Mouse (Mus musculus): ENCODE results near the gene Ulk1. TPM values are rescaled to one million over a fixed set of nuclear protein-coding genes. Genes with fewer than 3 reads are reported as not detected.

Ulk1 gene
- polyA plus RNA-seq, 1 experiment from 2014 or later, result 46.9 TPM

DNA sequence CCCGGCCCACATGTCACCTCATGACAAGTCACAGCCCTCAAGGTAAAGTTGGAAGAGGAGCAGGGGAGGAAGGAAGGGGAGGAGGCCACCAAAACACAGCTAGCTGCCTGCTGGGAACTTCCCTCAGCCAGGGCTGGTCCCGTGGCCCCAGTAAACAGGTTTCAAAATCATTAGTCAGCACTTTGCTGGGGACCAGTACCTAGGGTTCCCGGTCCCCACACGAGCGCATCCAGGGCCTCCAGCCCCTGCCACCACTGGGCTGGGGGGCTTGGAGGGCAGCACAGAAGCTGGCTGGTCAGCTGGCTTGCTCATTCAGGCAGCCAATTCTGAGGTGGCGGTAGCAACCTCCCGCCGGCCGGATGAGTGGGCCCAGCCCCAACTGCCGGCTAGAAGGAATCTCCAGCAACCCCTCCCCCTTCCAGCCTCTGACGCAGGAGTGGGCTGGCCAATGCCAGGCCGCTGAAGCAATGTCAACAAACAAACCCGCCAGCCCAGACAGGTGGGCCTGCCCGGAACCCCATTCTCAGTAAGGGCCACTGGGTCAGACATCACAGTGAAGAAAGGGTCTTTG, 1.8 kb downstream of the Ulk1 start:
- no peak overlapping the region for H3K27ac ChIP-seq (ENCODE audit: low read depth, low read length)
- peak overlapping the region; percentile 99 for H3K4me2 ChIP-seq (ENCODE audit: low read depth)
- H3K4me3 ChIP-seq (ENCODE audit: low read depth, low read length), result peak overlapping the region; percentile 94
- no peaks in the 10 kb centered on the region for H3K9me3 ChIP-seq (ENCODE audit: control insufficient read depth, low read length)
- ATAC-seq (ENCODE audit: insufficient read depth, low FRiP score, low TSS enrichment) (peak; percentile 43; the same call in 1 of the 2 replicates), DNase-seq (ENCODE audit: low spot score) (peak; percentile 82)
- peak overlapping the region; percentile 96 for H3K9ac ChIP-seq (ENCODE audit: low read length)
- no peaks in the 10 kb centered on the region for H3K36me3 ChIP-seq (ENCODE audit: control insufficient read depth, insufficient read depth, low read length)
- H3K27me3 ChIP-seq (ENCODE audit: control insufficient read depth, insufficient read depth, low read length), result no peaks in the 10 kb centered on the region
- peaks cover 20% of the 10 kb centered on the region for H3K4me1 ChIP-seq (ENCODE audit: control insufficient read depth, insufficient read depth, low read length)
- WGBS, result 4% methylated on average over 14 of the region's 14 CpGs

DNA sequence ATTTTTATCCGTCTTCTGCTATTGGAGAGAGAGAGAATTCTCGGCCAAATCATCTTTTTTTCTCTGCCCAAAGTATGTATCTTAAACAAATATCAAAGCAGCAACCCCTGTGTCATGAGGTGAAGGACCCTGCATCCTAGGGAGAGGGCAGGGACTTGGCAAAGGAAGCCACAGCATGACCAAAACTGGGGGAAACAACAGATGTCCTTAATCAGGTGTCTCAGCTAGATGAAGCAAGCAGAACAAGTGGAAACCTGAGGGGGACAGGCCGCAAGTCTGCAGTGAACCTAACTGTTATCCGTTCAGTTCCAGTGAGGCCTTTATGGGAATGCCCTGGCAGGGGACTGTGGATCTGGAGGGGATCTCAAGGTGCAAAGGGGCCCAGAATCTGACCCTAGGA, 2.4 kb downstream of the Ulk1 start:
- H3K9me3 ChIP-seq (ENCODE audit: control insufficient read depth, low read length), result no peaks in the 10 kb centered on the region
- H3K36me3 ChIP-seq (ENCODE audit: control insufficient read depth, insufficient read depth, low read length), result no peaks in the 10 kb centered on the region
- no peak for DNase-seq (ENCODE audit: low spot score)
- peak overlapping the region; percentile 96 for H3K9ac ChIP-seq (ENCODE audit: low read length)
- peak overlapping the region; percentile 99 for H3K4me2 ChIP-seq (ENCODE audit: low read depth)
- H3K27me3 ChIP-seq (ENCODE audit: control insufficient read depth, insufficient read depth, low read length), result no peaks in the 10 kb centered on the region
- no peak overlapping the region for H3K27ac ChIP-seq (ENCODE audit: low read depth, low read length)
- peaks cover 20% of the 10 kb centered on the region for H3K4me1 ChIP-seq (ENCODE audit: control insufficient read depth, insufficient read depth, low read length)
- WGBS, result 89% methylated on average over 4 of the region's 4 CpGs
- H3K4me3 ChIP-seq (ENCODE audit: low read depth, low read length), result peak overlapping the region; percentile 94; the same call in 1 of the 2 replicates
- ATAC-seq (ENCODE audit: insufficient read depth, low FRiP score, low TSS enrichment), result no peak

DNA sequence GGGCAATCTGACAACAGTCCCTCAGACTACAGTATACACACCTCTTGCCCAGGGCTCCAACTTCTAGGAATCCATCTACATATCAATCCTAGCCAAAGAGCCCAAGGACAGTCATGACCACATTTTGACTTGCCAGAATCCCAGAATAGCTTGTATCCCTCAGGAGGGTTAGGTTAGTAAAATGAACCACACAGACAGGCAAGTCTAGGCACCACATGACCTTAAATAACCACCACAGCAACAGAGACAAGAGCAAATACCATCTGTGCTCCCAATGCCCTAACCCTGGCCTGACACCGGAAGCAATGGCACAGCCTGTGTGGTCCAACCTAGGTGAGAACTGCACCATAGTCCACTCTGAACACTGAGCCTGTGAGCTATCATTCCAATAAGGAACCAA, 3.2 kb downstream of the Ulk1 start:
- H3K4me2 ChIP-seq (ENCODE audit: low read depth), result no peak overlapping the region
- no peaks in the 10 kb centered on the region for H3K36me3 ChIP-seq (ENCODE audit: control insufficient read depth, insufficient read depth, low read length)
- no peak overlapping the region for H3K27ac ChIP-seq (ENCODE audit: low read depth, low read length)
- ATAC-seq (ENCODE audit: insufficient read depth, low FRiP score, low TSS enrichment) (no peak), DNase-seq (ENCODE audit: low spot score) (no peak)
- H3K9ac ChIP-seq (ENCODE audit: low read length), result no peak overlapping the region
- no peaks in the 10 kb centered on the region for H3K9me3 ChIP-seq (ENCODE audit: control insufficient read depth, low read length)
- no peak overlapping the region for H3K4me3 ChIP-seq (ENCODE audit: low read depth, low read length)
- H3K27me3 ChIP-seq (ENCODE audit: control insufficient read depth, insufficient read depth, low read length), result no peaks in the 10 kb centered on the region
- WGBS, result 93% methylated on average over 1 of the region's 1 CpGs
- peaks cover 20% of the 10 kb centered on the region for H3K4me1 ChIP-seq (ENCODE audit: control insufficient read depth, insufficient read depth, low read length)

DNA sequence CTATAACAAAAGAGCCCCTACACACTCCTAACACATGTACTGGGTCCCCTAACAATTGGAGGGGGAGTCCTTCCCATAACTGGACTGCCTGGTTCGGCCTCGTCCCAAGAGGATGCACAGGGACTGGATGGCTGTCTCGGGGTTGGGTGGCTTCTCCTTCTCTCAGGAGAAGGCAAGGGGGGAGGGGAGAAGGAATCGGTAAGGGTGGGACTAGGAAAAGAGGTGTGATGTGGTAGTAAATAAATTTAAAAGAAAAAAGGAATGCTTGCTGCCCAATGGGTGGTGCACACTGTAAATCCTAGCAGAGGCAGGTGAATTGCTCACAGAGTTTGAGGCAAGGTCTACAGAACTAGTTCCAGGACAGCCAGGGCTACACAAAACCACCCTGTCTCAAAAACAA, 3.7 kb downstream of the Ulk1 start:
- H3K4me3 ChIP-seq (ENCODE audit: low read depth, low read length), result no peak overlapping the region
- no peak overlapping the region for H3K9ac ChIP-seq (ENCODE audit: low read length)
- H3K27me3 ChIP-seq (ENCODE audit: control insufficient read depth, insufficient read depth, low read length), result no peaks in the 10 kb centered on the region
- H3K4me2 ChIP-seq (ENCODE audit: low read depth), result no peak overlapping the region
- peaks cover 20% of the 10 kb centered on the region for H3K4me1 ChIP-seq (ENCODE audit: control insufficient read depth, insufficient read depth, low read length)
- DNase-seq (ENCODE audit: low spot score), result no peak
- H3K9me3 ChIP-seq (ENCODE audit: control insufficient read depth, low read length), result no peaks in the 10 kb centered on the region
- H3K36me3 ChIP-seq (ENCODE audit: control insufficient read depth, insufficient read depth, low read length), result no peaks in the 10 kb centered on the region; the same call in 1 of the 2 replicates
- ATAC-seq (ENCODE audit: insufficient read depth, low FRiP score, low TSS enrichment), result no peak
- 80% methylated on average over 4 of the region's 4 CpGs for WGBS
- no peak overlapping the region for H3K27ac ChIP-seq (ENCODE audit: low read depth, low read length)

DNA sequence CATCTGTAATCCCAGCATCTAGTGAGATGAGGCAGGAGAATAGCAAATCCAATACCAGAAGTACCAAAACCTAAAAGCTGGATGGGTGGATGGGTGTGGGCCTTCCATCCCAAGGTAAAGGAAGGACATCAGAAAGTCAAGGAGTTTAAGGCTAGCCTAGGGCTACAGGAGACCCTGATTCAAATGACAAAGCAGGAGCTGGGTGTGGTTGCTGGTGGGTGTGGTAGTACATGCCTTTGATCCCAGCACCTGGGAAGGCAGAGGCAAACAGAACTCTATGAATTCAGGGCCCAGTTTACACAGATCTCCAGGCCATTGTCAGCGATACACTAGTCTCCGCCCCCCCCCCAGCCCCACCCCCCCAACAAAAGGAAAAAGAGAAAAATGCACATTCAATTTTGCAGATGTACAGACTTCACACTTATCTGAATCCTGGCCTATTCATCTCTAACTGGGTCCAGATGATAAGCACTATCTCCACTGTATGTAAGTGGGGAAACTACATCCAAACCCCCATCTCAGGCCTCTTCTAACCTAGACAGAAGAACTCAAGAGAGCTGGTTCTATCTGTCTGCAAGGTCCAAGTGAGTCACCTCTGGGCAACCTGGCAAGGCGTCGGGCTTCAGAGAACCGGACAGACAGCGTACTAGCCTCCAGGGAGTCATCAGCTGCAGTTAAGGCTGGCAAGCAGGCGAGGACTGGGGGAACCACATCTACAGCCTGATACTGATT, 5.7 kb downstream of the Ulk1 start:
- DNase-seq (ENCODE audit: low spot score) (no peak), ATAC-seq (ENCODE audit: insufficient read depth, low FRiP score, low TSS enrichment) (no peak)
- peaks cover 20% of the 10 kb centered on the region for H3K4me1 ChIP-seq (ENCODE audit: control insufficient read depth, insufficient read depth, low read length)
- H3K4me3 ChIP-seq (ENCODE audit: low read depth, low read length), result no peak overlapping the region
- no peak overlapping the region for H3K27ac ChIP-seq (ENCODE audit: low read depth, low read length)
- no peak overlapping the region for H3K9ac ChIP-seq (ENCODE audit: low read length)
- no peaks in the 10 kb centered on the region for H3K27me3 ChIP-seq (ENCODE audit: control insufficient read depth, insufficient read depth, low read length)
- no peak overlapping the region for H3K4me2 ChIP-seq (ENCODE audit: low read depth)
- 90% methylated on average over 7 of the region's 7 CpGs for WGBS
- peaks cover 2% of the 10 kb centered on the region for H3K36me3 ChIP-seq (ENCODE audit: control insufficient read depth, insufficient read depth, low read length)
- no peaks in the 10 kb centered on the region for H3K9me3 ChIP-seq (ENCODE audit: control insufficient read depth, low read length)

GRCm38 (mm10) chr5:110802809-110803208, 7.1 kb downstream of the Ulk1 start:
- H3K9me3 ChIP-seq (ENCODE audit: control insufficient read depth, low read length), result no peaks in the 10 kb centered on the region
- H3K9ac ChIP-seq (ENCODE audit: low read length), result no peak overlapping the region

DNA sequence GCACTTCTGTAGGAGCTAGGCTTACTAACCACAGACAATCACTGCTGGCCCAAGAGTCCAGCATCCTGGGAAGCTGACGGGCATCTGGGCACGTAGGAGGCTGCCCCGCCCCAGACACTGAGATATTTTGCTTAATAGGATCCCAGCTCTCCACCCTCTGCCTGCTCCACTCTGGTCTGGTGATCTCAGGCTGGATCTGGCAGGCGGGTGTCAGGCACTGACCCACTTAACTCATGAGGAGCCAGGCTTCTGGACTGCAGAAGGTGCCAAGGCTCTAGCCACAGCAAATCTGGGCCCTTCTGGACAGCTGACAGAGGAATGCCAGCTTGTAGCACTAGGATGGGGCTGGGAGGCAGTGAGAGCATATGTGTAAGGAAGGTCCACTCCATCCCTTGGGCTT, 7.7 kb downstream of the Ulk1 start:
- Histone ChIP-seq H3K4me2 (ENCODE audit: low read depth) (no peak overlapping the region), H3K27me3 (ENCODE audit: control insufficient read depth, insufficient read depth, low read length) (no peaks in the 10 kb centered on the region), H3K9ac (ENCODE audit: low read length) (no peak overlapping the region), H3K4me3 (ENCODE audit: low read depth, low read length) (no peak overlapping the region), H3K9me3 (ENCODE audit: control insufficient read depth, low read length) (no peaks in the 10 kb centered on the region), H3K27ac (ENCODE audit: low read depth, low read length) (no peak overlapping the region), H3K36me3 (ENCODE audit: control insufficient read depth, insufficient read depth, low read length) (peaks cover 8% of the 10 kb centered on the region), H3K4me1 (ENCODE audit: control insufficient read depth, insufficient read depth, low read length) (peaks cover 3% of the 10 kb centered on the region; the same call in 1 of the 2 replicates)
- no peak for ATAC-seq (ENCODE audit: insufficient read depth, low FRiP score, low TSS enrichment)
- 88% methylated on average over 4 of the region's 4 CpGs for WGBS
- no peak for DNase-seq (ENCODE audit: low spot score)

More at GRCm38 (mm10) chr5:110802809-110803208, 7.1 kb downstream of the Ulk1 start:
- Histone ChIP-seq H3K4me2 (ENCODE audit: low read depth) (no peak overlapping the region), H3K36me3 (ENCODE audit: control insufficient read depth, insufficient read depth, low read length) (peaks cover 6% of the 10 kb centered on the region), H3K4me1 (ENCODE audit: control insufficient read depth, insufficient read depth, low read length) (peaks cover 7% of the 10 kb centered on the region), H3K27ac (ENCODE audit: low read depth, low read length) (no peak overlapping the region), H3K4me3 (ENCODE audit: low read depth, low read length) (no peak overlapping the region), H3K27me3 (ENCODE audit: control insufficient read depth, insufficient read depth, low read length) (no peaks in the 10 kb centered on the region)
- DNase-seq (ENCODE audit: low spot score) (no peak), ATAC-seq (ENCODE audit: insufficient read depth, low FRiP score, low TSS enrichment) (no peak)

- H3K4me3 ChIP-seq (ENCODE audit: low read depth, low read length), result no peak overlapping the region
- no peak overlapping the region for H3K9ac ChIP-seq (ENCODE audit: low read length)
- H3K36me3 ChIP-seq (ENCODE audit: control insufficient read depth, insufficient read depth, low read length), result peaks cover 10% of the 10 kb centered on the region
- no peak for ATAC-seq (ENCODE audit: insufficient read depth, low FRiP score, low TSS enrichment)
- H3K9me3 ChIP-seq (ENCODE audit: control insufficient read depth, low read length), result no peaks in the 10 kb centered on the region
- no peak overlapping the region for H3K27ac ChIP-seq (ENCODE audit: low read depth, low read length)
- DNase-seq (ENCODE audit: low spot score), result no peak
- no peaks in the 10 kb centered on the region for H3K27me3 ChIP-seq (ENCODE audit: control insufficient read depth, insufficient read depth, low read length)
- no peak overlapping the region for H3K4me2 ChIP-seq (ENCODE audit: low read depth)
- WGBS, result 82% methylated on average over 3 of the region's 3 CpGs
- H3K4me1 ChIP-seq (ENCODE audit: control insufficient read depth, insufficient read depth, low read length), result no peaks in the 10 kb centered on the region
Observed at GRCm38 (mm10) chr5:110801036-110801624, 8.8 kb downstream of the Ulk1 start.

DNA sequence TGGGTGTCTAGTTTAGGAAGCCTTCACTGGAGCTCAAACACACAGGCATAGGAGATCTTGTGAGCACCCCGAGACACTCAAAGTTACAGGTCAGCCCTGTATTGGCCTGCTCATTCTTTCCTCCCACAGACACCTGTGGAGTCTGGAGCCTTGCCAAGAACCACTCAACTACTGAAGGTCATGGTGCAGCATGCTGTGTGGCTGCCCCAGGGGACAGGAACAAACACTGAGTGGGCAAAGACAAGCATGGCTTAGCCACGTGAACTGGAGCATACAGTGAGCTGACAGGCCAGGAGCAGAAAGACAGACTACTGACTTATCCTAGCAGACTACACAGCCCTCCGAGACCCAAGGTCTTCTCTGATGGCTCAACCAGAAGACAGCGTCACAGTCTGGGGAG, 12.2 kb downstream of the Ulk1 start:
- no peak overlapping the region for H3K27ac ChIP-seq (ENCODE audit: low read depth, low read length)
- no peaks in the 10 kb centered on the region for H3K27me3 ChIP-seq (ENCODE audit: control insufficient read depth, insufficient read depth, low read length)
- H3K4me2 ChIP-seq (ENCODE audit: low read depth), result no peak overlapping the region
- H3K9me3 ChIP-seq (ENCODE audit: control insufficient read depth, low read length), result no peaks in the 10 kb centered on the region
- H3K36me3 ChIP-seq (ENCODE audit: control insufficient read depth, insufficient read depth, low read length), result peaks cover 26% of the 10 kb centered on the region
- H3K9ac ChIP-seq (ENCODE audit: low read length), result no peak overlapping the region
- H3K4me1 ChIP-seq (ENCODE audit: control insufficient read depth, insufficient read depth, low read length), result no peaks in the 10 kb centered on the region
- no peak for ATAC-seq (ENCODE audit: insufficient read depth, low FRiP score, low TSS enrichment)
- DNase-seq (ENCODE audit: low spot score), result no peak
- H3K4me3 ChIP-seq (ENCODE audit: low read depth, low read length), result no peak overlapping the region
- 85% methylated on average over 4 of the region's 4 CpGs for WGBS

Data from neural tube, embryonic 11.5 days (tissue).